Mouse (Mus musculus) spleen, adult 2 months (tissue): ENCODE measurements around the gene Fndc8.

Experiments
- CTCF ChIP-seq: fragments of 200-500 bp; IDR thresholded peaks from 2 replicates; pipeline ENCODE4 v1.5.1; 2011; ENCODE audit warnings: mild to moderate bottlenecking, inconsistent platforms; ENCODE audit not compliant: insufficient read depth, insufficient read length, insufficient replicate concordance; ENCODE audit errors: extremely low read depth
- POLR2A ChIP-seq: fragments of 200-500 bp; IDR thresholded peaks from 2 replicates; pipeline ENCODE4 v1.6.1; 2011; ENCODE audit warnings: low read depth, low read length, inconsistent platforms

GRCm38 (mm10) chr11:82875631-82876030, 16.3 kb upstream of the Fndc8 start:
- no peak for TF ChIP-seq POLR2A
- TF ChIP-seq CTCF: no peak
